18 mouse cellular contexts compared by ENCODE assay signal in the genomic region with DNA sequence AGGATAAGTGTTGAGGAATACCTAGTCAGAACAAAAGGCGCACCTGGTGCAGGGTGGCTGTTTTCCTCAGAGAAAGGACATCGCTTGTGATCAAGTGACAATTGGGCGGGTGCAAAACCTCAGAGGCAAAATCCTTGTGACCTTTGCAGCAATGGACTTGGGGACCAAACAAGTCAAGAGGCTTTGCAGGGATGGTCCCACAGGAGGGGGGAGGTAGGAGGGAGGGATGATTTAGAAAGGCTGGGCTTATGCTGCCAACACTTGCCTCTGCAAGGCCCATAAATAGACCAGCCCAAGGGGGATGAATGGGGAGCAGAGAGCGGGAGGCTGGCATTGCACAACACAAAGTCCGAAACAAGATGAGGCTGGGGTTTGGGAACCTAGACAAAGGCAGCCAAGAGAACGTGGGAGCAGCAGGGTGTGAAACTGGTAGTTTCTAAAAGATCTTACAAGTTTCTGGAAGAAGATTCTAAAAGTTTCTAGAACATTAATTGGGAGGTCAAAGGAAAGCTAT. TPM values are rescaled to one million over a fixed set of nuclear protein-coding genes. Genes with fewer than 3 reads are reported as not detected.
DNase-seq lines count a peak whose midpoint lies in the region; ATAC-seq and TF ChIP-seq lines count a peak whose summit lies in the region.
"Had no signal": no experiment of that assay in that cellular context is flagged by ENCODE, and none has a peak within 500 bp of the region (broad histone marks: within the 10 kb centered on the region; RNA-seq: fewer than 3 reads in every experiment).

No protein-coding gene starts in this region.

- no peak overlapping the region for H3K4me3 ChIP-seq in heart, embryonic 13.5 days
- no peak overlapping the region for H3K4me3 ChIP-seq in liver, embryonic 15.5 days (replicated peaks)
- no peak overlapping the region for H3K4me3 ChIP-seq in ES-Bruce4 (ENCODE audit: low read depth, low read length)
- H3K4me3 ChIP-seq: forebrain, embryonic 12.5 days; intestine, embryonic 15.5 days had no signal

- no peak overlapping the region for H3K4me2 ChIP-seq in heart, embryonic 13.5 days
- H3K4me2 ChIP-seq in liver, embryonic 15.5 days = no peak overlapping the region
- H3K4me2 ChIP-seq: forebrain, embryonic 12.5 days; intestine, embryonic 15.5 days had no signal

- no peak for TF ChIP-seq CTCF in ES-Bruce4 (IDR thresholded peaks at IDR 0.05; ENCODE audit: low read depth, low read length)

- 50% methylated on average over 6 of the region's 6 CpGs for WGBS in heart, embryonic 13.5 days
- WGBS in liver, embryonic 15.5 days (ENCODE audit: insufficient replicate concordance) = 73% methylated on average over 6 of the region's 6 CpGs

- H3K4me1 ChIP-seq in heart, embryonic 13.5 days = peaks cover 25% of the 10 kb centered on the region
- H3K4me1 ChIP-seq in liver, embryonic 15.5 days (replicated peaks) = peaks cover 58% of the 10 kb centered on the region
- H3K4me1 ChIP-seq in ES-Bruce4 (ENCODE audit: control insufficient read depth, insufficient read depth, low read length) = peaks cover 10% of the 10 kb centered on the region

- H3K27me3 ChIP-seq in heart, embryonic 13.5 days (replicated peaks) = no peaks in the 10 kb centered on the region
- H3K27me3 ChIP-seq in liver, embryonic 15.5 days = no peaks in the 10 kb centered on the region
- no peaks in the 10 kb centered on the region for H3K27me3 ChIP-seq in ES-Bruce4 (ENCODE audit: control insufficient read depth, insufficient read depth, low read length, poor library complexity, severe bottlenecking)
- H3K27me3 ChIP-seq: forebrain, embryonic 12.5 days; intestine, embryonic 15.5 days had no signal

- peak; percentile 76; the same call in 1 of the 2 replicates for TF ChIP-seq EP300 in ES-Bruce4 (IDR thresholded peaks at IDR 0.05; ENCODE audit: insufficient read depth, low read depth, low read length)

- H3K36me3 ChIP-seq in heart, embryonic 13.5 days = no peaks in the 10 kb centered on the region
- H3K36me3 ChIP-seq in liver, embryonic 15.5 days (replicated peaks) = peaks cover 26% of the 10 kb centered on the region
- no peaks in the 10 kb centered on the region for H3K36me3 ChIP-seq in ES-Bruce4 (ENCODE audit: control insufficient read depth, insufficient read depth, low read length, poor library complexity, severe bottlenecking)
- H3K36me3 ChIP-seq: forebrain, embryonic 12.5 days; intestine, embryonic 15.5 days had no signal

- no peak for TF ChIP-seq POLR2A in ES-Bruce4 (IDR thresholded peaks at IDR 0.05; ENCODE audit: insufficient read depth, low read length)

- DNase-seq in heart, adult 8-10 months (ENCODE audit: low spot score) = no peak
- no peak for DNase-seq in liver
- DNase-seq in kidney, postnatal 14 days = no peak
- no peak for DNase-seq in right cerebral cortex, postnatal 36 days (ENCODE audit: low spot score in 2 of 2)
- DNase-seq: adrenal gland, postnatal 36 days; cerebellum, adult 11-12 months; embryo, embryonic 11 days; gastrocnemius, postnatal 25 days; right cerebral cortex, postnatal 4 days had no signal

- no peak overlapping the region for H3K9ac ChIP-seq in heart, embryonic 13.5 days
- no peak overlapping the region for H3K9ac ChIP-seq in liver, embryonic 15.5 days
- H3K9ac ChIP-seq in ES-Bruce4 (ENCODE audit: low read depth, poor library complexity, severe bottlenecking) = no peak overlapping the region
- H3K9ac ChIP-seq: forebrain, embryonic 12.5 days; intestine, embryonic 15.5 days had no signal

- ATAC-seq in heart, embryonic 13.5 days (ENCODE audit: extremely low read depth, insufficient number of reproducible peaks, low FRiP score, low TSS enrichment) = no peak; the same call in 1 of the 2 replicates
- ATAC-seq in liver, embryonic 15.5 days (ENCODE audit: insufficient read depth) = no peak
- peak; percentile 41 for ATAC-seq in megakaryocyte, adult 5-6 weeks (ENCODE audit: poor library complexity, severe bottlenecking)

- H3K9me3 ChIP-seq in heart, embryonic 13.5 days = no peaks in the 10 kb centered on the region
- no peaks in the 10 kb centered on the region for H3K9me3 ChIP-seq in liver, embryonic 15.5 days (replicated peaks)
- H3K9me3 ChIP-seq in ES-Bruce4 (replicated peaks; ENCODE audit: control insufficient read depth, insufficient read depth, low read length, poor library complexity, severe bottlenecking) = no peaks in the 10 kb centered on the region
- H3K9me3 ChIP-seq: forebrain, embryonic 12.5 days; intestine, embryonic 15.5 days; megakaryocyte, embryonic 14.5 days had no signal

- peak overlapping the region; percentile 30; the same call in 1 of the 2 replicates for H3K27ac ChIP-seq in heart, embryonic 13.5 days (replicated peaks)
- peak overlapping the region; percentile 41; the same call in 1 of the 2 replicates for H3K27ac ChIP-seq in liver, embryonic 15.5 days (replicated peaks)
- H3K27ac ChIP-seq in ES-Bruce4 (ENCODE audit: insufficient read depth, low read length) = 0 out of 2 replicates have a peak overlapping the region, but pooled peaks have one; percentile 4
- H3K27ac ChIP-seq: forebrain, embryonic 12.5 days; intestine, embryonic 15.5 days had no signal

RNA-seq across cellular contexts. Expression of gene Rfx2, which starts 11.7 kb away (rescaled TPM):
- 4.7 and 4.9 TPM in 2 replicates for polyA plus RNA-seq in heart, embryonic 13.5 days (2015; fragmentation: Nextera tagmentation; extraction: Ambion mirVana)
- 1 to 10 TPM; 1.6 to 3.5 (median 2.7) TPM for total RNA-seq in heart, adult 8-10 months (2022)
- polyA plus RNA-seq in liver, embryonic 15.5 days (2015; fragmentation: Nextera tagmentation; extraction: Ambion mirVana) = 11.9 and 14.6 TPM in 2 replicates
- polyA plus RNA-seq in ES-Bruce4 (2011; ENCODE audit: insufficient read depth, insufficient read length, low read depth, missing spikeins) = 27.5 and 30.5 TPM in 2 replicates
- total RNA-seq in megakaryocyte, adult 5-6 weeks (2015) = 5.0 and 5.2 TPM in 2 replicates
- total RNA-seq in megakaryocyte, adult 5-6 weeks (2017) = 1.7 and 2.8 TPM in 2 replicates

RNA-seq across cellular contexts. Expression of gene Prr22, which starts 49.0 kb away (rescaled TPM):
- polyA plus RNA-seq in heart, embryonic 13.5 days (2015; fragmentation: Nextera tagmentation; extraction: Ambion mirVana) = 0.78 and 1.0 TPM in 2 replicates
- total RNA-seq in heart, adult 8-10 months (2022) = under 1 TPM; 0.31 to 0.60 (median 0.43) TPM
- polyA plus RNA-seq in liver, embryonic 15.5 days (2015; fragmentation: Nextera tagmentation; extraction: Ambion mirVana) = 0.23 and 0.60 TPM in 2 replicates
- polyA plus RNA-seq in ES-Bruce4 (2011; ENCODE audit: insufficient read depth, insufficient read length, low read depth, missing spikeins) = not detected in 2 replicates
- total RNA-seq in megakaryocyte, adult 5-6 weeks (2015) = 0.32 and 0.85 TPM in 2 replicates
- total RNA-seq in megakaryocyte, adult 5-6 weeks (2017) = not detected in 2 replicates

RNA-seq across cellular contexts. Expression of gene Dus3l, which starts 54.5 kb away (rescaled TPM):
- 31.9 and 33.2 TPM in 2 replicates for polyA plus RNA-seq in heart, embryonic 13.5 days (2015; fragmentation: Nextera tagmentation; extraction: Ambion mirVana)
- 10 to 100 TPM; 15.6 to 18.5 (median 16.6) TPM for total RNA-seq in heart, adult 8-10 months (2022)
- 12.5 and 14.4 TPM in 2 replicates for polyA plus RNA-seq in liver, embryonic 15.5 days (2015; fragmentation: Nextera tagmentation; extraction: Ambion mirVana)
- polyA plus RNA-seq in ES-Bruce4 (2011; ENCODE audit: insufficient read depth, insufficient read length, low read depth, missing spikeins) = 18.4 and 18.9 TPM in 2 replicates
- 8.4 and 8.7 TPM in 2 replicates for total RNA-seq in megakaryocyte, adult 5-6 weeks (2015)
- 10.5 and 14.6 TPM in 2 replicates for total RNA-seq in megakaryocyte, adult 5-6 weeks (2017)

RNA-seq across cellular contexts. Expression of gene Acsbg2, which starts 55.2 kb away (rescaled TPM):
- polyA plus RNA-seq in heart, embryonic 13.5 days (2015; fragmentation: Nextera tagmentation; extraction: Ambion mirVana) = not detected in 2 replicates
- total RNA-seq in heart, adult 8-10 months (2022) = not detected
- not detected in 2 replicates for polyA plus RNA-seq in liver, embryonic 15.5 days (2015; fragmentation: Nextera tagmentation; extraction: Ambion mirVana)
- 0.46 and 0.68 TPM in 2 replicates for polyA plus RNA-seq in ES-Bruce4 (2011; ENCODE audit: insufficient read depth, insufficient read length, low read depth, missing spikeins)
- not detected in 2 replicates for total RNA-seq in megakaryocyte, adult 5-6 weeks (2015)
- not detected in 2 replicates for total RNA-seq in megakaryocyte, adult 5-6 weeks (2017)
- total RNA-seq: gastrocnemius, postnatal 25 days; layer of hippocampus, adult 8-10 months had no signal
- polyA plus RNA-seq: forebrain, embryonic 12.5 days; intestine, embryonic 15.5 days; limb, embryonic 11.5 days had no signal

RNA-seq across cellular contexts. Expression of gene 1700061G19Rik, which starts 56.2 kb away (rescaled TPM):
- polyA plus RNA-seq in heart, embryonic 13.5 days (2015; fragmentation: Nextera tagmentation; extraction: Ambion mirVana) = 0.24 and 0.37 TPM in 2 replicates
- not detected for total RNA-seq in heart, adult 8-10 months (2022)
- polyA plus RNA-seq in liver, embryonic 15.5 days (2015; fragmentation: Nextera tagmentation; extraction: Ambion mirVana) = 0.03 and 0.07 TPM in 2 replicates
- 8.0 and 8.4 TPM in 2 replicates for polyA plus RNA-seq in ES-Bruce4 (2011; ENCODE audit: insufficient read depth, insufficient read length, low read depth, missing spikeins)
- total RNA-seq in megakaryocyte, adult 5-6 weeks (2015) = 0.32 and 0.40 TPM in 2 replicates
- 0.07 and 0.53 TPM in 2 replicates for total RNA-seq in megakaryocyte, adult 5-6 weeks (2017)
- total RNA-seq: gastrocnemius, postnatal 25 days had no signal
